Mouse (Mus musculus): ENCODE measurements around the gene Ap1b1.
"Not testable (repeated sequence)": the region's sequence is repeated elsewhere in the genome, so short reads cannot be mapped to it uniquely, and the experiment has no call there.

Ap1b1 gene

GRCm38 (mm10) chr11:5061413-5062139 lies 75.0 kb downstream of the Ap1b1 start:
- peak; percentile 83 for DNase-seq (ENCODE audit: low read depth, low spot score)

- DNase-seq (ENCODE audit: low read depth, low spot score), result no peak
Observed at GRCm38 (mm10) chr11:5062326-5062725, 75.7 kb downstream of the Ap1b1 start.

- no peak for DNase-seq (ENCODE audit: low read depth, low spot score)
Observed at GRCm38 (mm10) chr11:5062860-5063505, 76.4 kb downstream of the Ap1b1 start.

- no peak for DNase-seq (ENCODE audit: low read depth, low spot score)
Observed at GRCm38 (mm10) chr11:5063561-5064281, 77.1 kb downstream of the Ap1b1 start.

GRCm38 (mm10) chr11:5064282-5065055 lies 77.8 kb downstream of the Ap1b1 start:
- DNase-seq (ENCODE audit: low read depth, low spot score), result no peak

GRCm38 (mm10) chr11:5065056-5065821 lies 78.6 kb downstream of the Ap1b1 start, which contains the start of gene Gas2l1:
Gene Gas2l1 (minus strand): TSS chr11:5065327.
- peak; percentile 91 for DNase-seq (ENCODE audit: low read depth, low spot score)

GRCm38 (mm10) chr11:5067063-5067462 lies 80.4 kb downstream of the Ap1b1 start:
- no peak for DNase-seq (ENCODE audit: low read depth, low spot score)

GRCm38 (mm10) chr11:5068126-5068971 lies 81.7 kb downstream of the Ap1b1 start:
- no peak for DNase-seq (ENCODE audit: low read depth, low spot score)

- no peak for DNase-seq (ENCODE audit: low read depth, low spot score)
Observed at GRCm38 (mm10) chr11:5074882-5075281, 88.3 kb downstream of the Ap1b1 start.

GRCm38 (mm10) chr11:5075760-5076159 lies 89.1 kb downstream of the Ap1b1 start:
- DNase-seq (ENCODE audit: low read depth, low spot score), result no peak

- not testable (repeated sequence) for DNase-seq (ENCODE audit: low read depth, low spot score)
Observed at GRCm38 (mm10) chr11:5076843-5077242, 90.2 kb downstream of the Ap1b1 start.

GRCm38 (mm10) chr11:5089147-5089546 lies 102.5 kb downstream of the Ap1b1 start:
- DNase-seq (ENCODE audit: low read depth, low spot score), result no peak

GRCm38 (mm10) chr11:5091706-5092105 lies 105.1 kb downstream of the Ap1b1 start:
- DNase-seq (ENCODE audit: low read depth, low spot score), result no peak
